Mouse (Mus musculus) cerebellum, adult 9-10 months (tissue): Measurements from ENCODE around the gene Mios.

Experiments
- DNase-seq: peaks from one replicate; pipeline ENCODE4 v3.0.0; 2022

Gene Mios

GRCm38 (mm10) chr6:8283255-8283654 lies 74.2 kb downstream of the Mios start:
- DNase-seq: no peak

GRCm38 (mm10) chr6:8285401-8285960 lies 76.5 kb downstream of the Mios start:
- DNase-seq: no peak
